Mouse (Mus musculus) fat pad, adult 2 months (tissue): Measurements from ENCODE around the gene Gm17622.
A peak's percentile ranks its signal among the peaks of the same experiment; 100 is the strongest.

Experiments
- DNase-seq: peaks from one replicate; pipeline ENCODE4 v3.0.0-alpha.2; 2011; ENCODE audit warnings: low read depth, low spot score; ENCODE audit errors: extremely low read depth

Gm17622 gene

GRCm38 (mm10) chr13:96490433-96490832 lies at the start of gene Gm17622:
Gene Gm17622 (plus strand): TSS chr13:96490733.
- DNase-seq, result no peak

- no peak for DNase-seq
Measured at GRCm38 (mm10) chr13:96450205-96450856, 40.2 kb upstream of the Gm17622 start.

GRCm38 (mm10) chr13:96450869-96451268 lies 39.7 kb upstream of the Gm17622 start:
- DNase-seq, result no peak

- DNase-seq, result no peak
Measured at GRCm38 (mm10) chr13:96451386-96452140, 39.0 kb upstream of the Gm17622 start.

GRCm38 (mm10) chr13:96452621-96453020 lies 37.9 kb upstream of the Gm17622 start:
- no peak for DNase-seq

GRCm38 (mm10) chr13:96454288-96454687 lies 36.2 kb upstream of the Gm17622 start:
- DNase-seq, result no peak

GRCm38 (mm10) chr13:96457566-96457965 lies 33.0 kb upstream of the Gm17622 start:
- no peak for DNase-seq

- no peak for DNase-seq
Measured at GRCm38 (mm10) chr13:96458018-96458417, 32.5 kb upstream of the Gm17622 start.

- no peak for DNase-seq
Measured at GRCm38 (mm10) chr13:96458606-96459005, 31.9 kb upstream of the Gm17622 start.

- DNase-seq, result no peak
Measured at GRCm38 (mm10) chr13:96462644-96463043, 27.9 kb upstream of the Gm17622 start.

- no peak for DNase-seq
Measured at GRCm38 (mm10) chr13:96465315-96465714, 25.2 kb upstream of the Gm17622 start.

- no peak for DNase-seq
Measured at GRCm38 (mm10) chr13:96468678-96469077, 21.9 kb upstream of the Gm17622 start.

GRCm38 (mm10) chr13:96470556-96470955 lies 20.0 kb upstream of the Gm17622 start:
- DNase-seq, result no peak

GRCm38 (mm10) chr13:96470957-96471356 lies 19.6 kb upstream of the Gm17622 start, which contains the start of gene Ankdd1b:
Gene Ankdd1b (minus strand): TSS chr13:96471198.
- DNase-seq, result no peak

- DNase-seq, result no peak
Measured at GRCm38 (mm10) chr13:96477226-96477625, 13.3 kb upstream of the Gm17622 start.

- no peak for DNase-seq
Measured at GRCm38 (mm10) chr13:96478991-96479390, 11.5 kb upstream of the Gm17622 start.

GRCm38 (mm10) chr13:96487230-96487629 lies 3.3 kb upstream of the Gm17622 start:
- DNase-seq, result peak; percentile 34

GRCm38 (mm10) chr13:96487968-96488367 lies 2.6 kb upstream of the Gm17622 start:
- no peak for DNase-seq

GRCm38 (mm10) chr13:96496630-96497029 lies 6.1 kb downstream of the Gm17622 start:
- DNase-seq, result no peak

- no peak for DNase-seq
Measured at GRCm38 (mm10) chr13:96499891-96500290, 9.4 kb downstream of the Gm17622 start.

GRCm38 (mm10) chr13:96505661-96506060 lies 15.1 kb downstream of the Gm17622 start:
- no peak for DNase-seq

- DNase-seq, result no peak
Measured at GRCm38 (mm10) chr13:96506313-96506712, 15.8 kb downstream of the Gm17622 start.
